Mouse (Mus musculus) gastrocnemius, adult 18-20 months (tissue): ENCODE measurements at regions not wholly inside any gene's neighbourhood (a gene's known extent, or its start where the extent isn't known, plus 50 kb on each side); places are given as distances from the start of the nearest gene placed in this dataset.

ENCODE experiments used
- DNase-seq: peaks from one replicate; pipeline ENCODE4 v3.0.0; 2021; ENCODE audit warnings: low spot score

GRCm38 (mm10) chrX:162235552-162235951 is 76.0 kb upstream of the Nhs start:
- no peak for DNase-seq

- no peak for DNase-seq
Observed at GRCm38 (mm10) chrX:162210848-162211247, 51.3 kb upstream of the Nhs start.
